Mouse (Mus musculus) cerebral cortex, adult 2 months (tissue): ENCODE results near the gene Adi1.

Source experiments
- WGBS: fragments of 180-500 bp; shearing (Covaris S2); methylation state at CpG from one replicate; pipeline ENCODE4 v1.1.7; 2018; 5-methylcytosine and 5-hydroxymethylcytosine counted together

The Adi1 gene

DNA sequence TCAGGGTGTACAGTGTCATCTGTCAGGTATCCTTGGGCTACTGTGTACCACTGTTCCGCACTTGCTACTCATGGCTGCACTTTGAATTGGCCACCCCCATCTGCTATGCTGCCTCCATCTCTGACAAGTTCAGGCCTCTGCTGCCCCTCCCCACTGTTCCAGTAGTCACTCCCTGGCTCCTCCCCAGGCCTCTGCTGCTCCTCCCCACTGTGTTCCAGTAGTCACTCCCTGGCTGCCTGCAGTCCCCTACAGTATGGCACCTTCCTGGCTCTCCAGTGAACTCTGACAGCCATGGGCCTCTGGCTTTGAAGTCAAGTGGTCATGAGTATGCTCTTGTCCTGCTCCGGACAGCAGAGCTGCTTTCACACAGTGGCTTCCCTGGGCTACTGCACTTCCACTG is 19.2 kb downstream of the Adi1 start:
- 82% methylated on average over 2 of the region's 2 CpGs for WGBS

DNA sequence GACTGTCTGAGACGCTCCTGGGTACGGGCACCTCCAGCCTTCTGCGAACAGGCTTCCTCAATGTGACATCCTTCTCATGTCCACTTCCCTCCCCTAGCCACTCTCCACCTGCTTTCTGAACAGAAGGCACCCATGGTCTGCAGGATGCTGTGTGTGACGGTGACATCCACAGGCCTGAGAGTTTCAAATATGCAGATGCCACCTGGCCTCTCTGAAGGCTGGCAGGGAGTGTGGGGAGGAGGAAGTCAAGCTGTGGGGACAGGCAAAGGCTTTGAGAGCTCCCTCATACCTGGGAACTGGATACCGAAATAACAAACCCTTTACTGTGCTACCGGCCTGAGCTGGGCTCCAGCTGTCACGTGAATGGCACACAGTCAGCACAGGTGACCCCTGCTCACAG is 19.7 kb downstream of the Adi1 start:
- WGBS: 86% methylated on average over 7 of the region's 7 CpGs

DNA sequence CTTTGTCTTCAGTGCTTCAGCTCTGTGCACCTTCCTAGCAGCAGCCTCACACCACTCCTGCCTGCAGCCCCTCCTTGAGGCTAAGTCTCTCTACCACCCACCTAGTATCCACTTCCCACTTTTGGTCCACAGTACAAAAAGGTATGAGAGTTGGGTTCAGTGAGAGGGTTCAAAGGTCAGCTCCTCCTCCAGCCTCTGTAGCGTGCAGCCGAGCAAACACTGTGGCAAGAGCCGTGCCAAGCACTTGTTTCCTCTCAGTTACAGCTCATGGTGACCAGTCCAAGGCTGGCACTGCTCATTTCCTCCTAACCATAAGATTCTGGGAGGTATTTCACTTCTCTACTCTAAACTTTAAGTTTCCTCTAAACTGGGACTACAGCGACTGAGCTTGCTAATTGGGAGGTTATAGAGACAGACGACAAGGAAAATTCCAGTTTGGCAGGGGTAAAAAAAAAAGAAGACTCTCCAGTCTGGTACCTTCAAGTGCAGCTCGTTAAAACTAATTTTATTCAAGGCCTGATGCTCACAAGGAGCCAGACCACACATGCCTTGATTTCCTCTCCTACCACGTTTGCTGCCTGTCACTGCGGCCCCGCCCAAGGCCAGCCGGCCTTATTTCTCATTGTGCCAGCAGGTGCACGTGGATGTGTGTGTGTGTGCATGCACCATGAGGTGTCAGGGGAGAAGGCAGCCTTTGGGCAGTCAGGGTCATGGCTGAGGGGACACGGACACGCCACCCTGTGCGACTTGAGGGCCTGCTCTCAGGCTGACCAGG is 23.0 kb downstream of the Adi1 start:
- WGBS: 51% methylated on average over 14 of the region's 14 CpGs

DNA sequence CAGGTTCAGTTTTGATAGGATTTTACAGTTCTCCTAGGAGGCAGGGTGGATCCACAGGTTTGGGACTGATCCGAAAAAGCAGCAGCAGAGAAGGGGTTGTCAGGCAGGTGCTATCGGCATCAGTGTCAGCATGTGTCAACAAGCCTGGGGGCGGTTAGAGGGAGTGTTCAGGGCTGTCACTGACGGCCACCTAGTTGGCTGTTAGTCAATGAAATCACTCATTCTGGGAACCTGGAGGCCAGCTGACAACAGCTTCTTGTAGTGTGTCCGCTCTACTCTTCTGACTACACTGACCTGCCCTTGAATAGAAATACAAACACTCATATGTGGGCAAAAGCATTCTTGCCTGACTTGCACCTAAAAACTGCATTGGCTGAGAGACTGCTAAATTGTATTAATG is 24.1 kb downstream of the Adi1 start:
- WGBS: 50% methylated on average over 5 of the region's 5 CpGs

DNA sequence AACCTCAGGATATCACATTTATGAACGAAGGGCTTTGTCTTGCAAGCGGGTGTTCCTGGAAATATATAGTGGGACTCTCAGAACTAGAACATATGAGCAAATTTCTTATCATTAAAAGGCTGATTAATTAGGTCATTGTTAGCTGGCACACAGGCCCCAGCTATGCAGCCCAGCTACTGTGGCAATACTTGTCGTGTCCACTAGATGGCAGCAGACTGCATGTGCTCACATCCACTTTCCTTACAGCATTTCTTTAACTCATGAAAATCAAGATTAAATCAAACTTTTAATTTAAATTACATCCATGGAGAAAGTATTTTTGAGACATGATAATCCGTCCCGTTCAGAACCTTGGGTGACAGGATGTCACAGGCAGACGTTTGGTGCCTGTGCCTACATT is 24.6 kb downstream of the Adi1 start:
- WGBS: 7% methylated on average over 6 of the region's 6 CpGs

DNA sequence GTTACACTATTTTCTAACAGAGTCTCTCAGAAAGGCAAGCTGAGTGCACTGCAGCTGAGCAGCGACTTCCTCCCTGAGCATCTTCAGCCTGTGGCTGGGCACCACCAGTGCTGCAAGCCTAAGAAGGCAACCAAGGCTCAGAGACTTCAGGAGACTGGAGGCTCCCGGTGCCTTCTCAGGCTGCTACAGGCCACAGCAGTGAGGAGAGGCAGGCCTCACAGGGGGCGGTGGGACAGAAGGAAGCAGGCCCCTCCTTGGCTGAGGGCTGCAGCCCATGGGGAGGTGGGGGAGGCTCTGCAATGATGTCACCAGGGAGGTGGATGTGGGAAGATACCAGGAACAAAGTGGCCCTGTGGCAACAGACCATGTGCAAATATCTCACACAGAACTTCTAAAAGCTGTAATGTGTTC is 25.1 kb downstream of the Adi1 start:
- WGBS: 8% methylated on average over 3 of the region's 3 CpGs

DNA sequence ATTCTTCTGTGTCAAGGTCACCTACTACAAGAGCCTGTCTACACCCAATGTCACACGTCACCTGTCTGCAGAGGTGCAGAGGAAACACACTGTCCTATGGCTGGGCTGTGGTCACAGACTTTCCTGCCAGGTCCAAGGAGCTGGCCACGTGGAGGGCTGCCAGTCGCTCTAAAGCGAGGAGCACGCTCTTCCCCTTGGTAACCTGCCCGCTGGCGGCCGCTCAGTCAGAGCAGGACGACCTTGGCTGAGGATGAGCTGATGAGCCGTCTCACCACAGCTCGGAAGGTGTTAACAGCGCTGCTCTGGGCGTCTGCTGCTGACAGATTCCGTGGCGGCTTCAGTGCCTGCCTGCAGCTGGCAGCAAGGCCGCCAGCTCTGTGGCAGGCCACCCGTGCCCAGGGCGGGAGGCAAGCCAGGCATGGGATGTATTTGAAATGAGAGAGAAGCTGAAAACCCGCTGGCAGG is 25.6 kb downstream of the Adi1 start:
- WGBS: 30% methylated on average over 19 of the region's 19 CpGs

DNA sequence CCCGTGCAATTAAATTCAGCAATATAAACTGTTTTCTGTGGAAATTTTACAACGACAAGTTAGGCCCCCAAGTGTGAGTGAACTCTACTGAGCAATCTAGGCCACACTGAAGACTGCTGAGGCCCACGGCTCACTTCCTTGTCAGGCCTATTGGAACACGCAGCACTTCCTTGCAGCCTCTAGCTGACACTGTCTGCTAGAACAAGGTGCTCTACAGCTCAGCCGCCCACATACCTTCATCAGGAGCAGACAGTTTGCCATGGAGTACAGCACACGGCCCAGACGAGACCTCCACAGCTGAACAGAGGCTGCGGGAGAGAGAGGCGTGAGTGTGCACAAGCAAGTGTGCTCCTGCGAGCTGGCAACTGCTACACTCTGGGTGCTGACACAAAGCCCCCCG is 26.3 kb downstream of the Adi1 start:
- 46% methylated on average over 11 of the region's 11 CpGs for WGBS

DNA sequence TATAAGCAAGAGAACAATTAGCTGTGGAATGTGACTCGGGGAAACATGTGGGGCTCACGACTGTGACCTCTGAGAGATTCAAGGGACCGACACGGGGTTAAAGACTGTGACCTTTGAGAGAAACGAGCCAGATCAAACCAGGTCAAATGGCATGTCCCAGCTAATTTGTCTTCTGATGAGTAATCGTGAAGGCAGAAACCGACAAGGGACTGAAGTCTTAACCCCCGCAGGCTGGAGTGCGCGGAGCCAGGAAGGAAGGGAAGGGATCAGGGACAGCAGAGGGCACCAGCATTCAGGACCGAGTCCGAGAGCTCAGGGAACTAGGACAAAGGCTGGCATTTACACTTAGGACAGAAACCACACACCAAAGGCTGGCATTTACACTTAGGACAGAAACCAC is 29.4 kb downstream of the Adi1 start:
- 31% methylated on average over 12 of the region's 12 CpGs for WGBS

DNA sequence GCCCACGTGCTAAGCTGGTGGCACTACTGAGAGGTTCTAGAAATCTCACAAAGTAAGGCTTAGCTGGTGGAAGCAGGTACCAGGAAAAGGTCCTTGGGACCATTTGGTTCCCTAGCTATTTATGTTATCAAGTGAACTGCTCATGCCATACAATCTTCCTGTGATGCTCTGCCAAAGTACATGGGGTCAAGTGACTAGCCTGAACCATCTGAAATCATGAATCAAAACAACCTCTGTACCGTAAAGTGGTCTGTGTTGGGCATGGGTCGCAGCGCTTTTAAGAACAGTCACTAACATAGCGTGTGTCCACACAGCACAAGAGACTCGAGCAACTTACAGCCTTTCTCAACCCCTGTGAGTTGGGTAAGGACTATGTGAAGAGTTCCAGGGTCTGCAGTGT is 30.2 kb downstream of the Adi1 start:
- 87% methylated on average over 6 of the region's 6 CpGs for WGBS

DNA sequence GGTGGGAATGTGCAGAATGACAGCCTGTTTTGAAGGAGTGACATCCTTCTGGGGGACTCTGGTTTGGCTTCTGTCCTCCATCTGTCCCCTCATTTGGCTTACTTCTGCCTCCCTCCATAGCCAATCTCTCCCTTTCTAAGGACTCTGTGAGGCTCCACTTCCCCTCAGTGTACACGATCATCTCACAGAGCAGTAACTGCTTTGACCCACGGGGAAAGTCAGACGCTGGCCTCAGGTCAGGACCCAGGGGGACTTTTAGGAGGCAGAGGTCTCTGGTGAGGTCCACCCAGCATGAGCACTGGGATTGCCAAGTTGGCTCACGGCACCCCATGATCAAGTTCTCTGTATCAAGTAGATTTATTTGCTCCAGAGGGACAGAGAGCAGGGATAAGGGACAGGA is 33.1 kb downstream of the Adi1 start:
- 91% methylated on average over 4 of the region's 4 CpGs for WGBS

DNA sequence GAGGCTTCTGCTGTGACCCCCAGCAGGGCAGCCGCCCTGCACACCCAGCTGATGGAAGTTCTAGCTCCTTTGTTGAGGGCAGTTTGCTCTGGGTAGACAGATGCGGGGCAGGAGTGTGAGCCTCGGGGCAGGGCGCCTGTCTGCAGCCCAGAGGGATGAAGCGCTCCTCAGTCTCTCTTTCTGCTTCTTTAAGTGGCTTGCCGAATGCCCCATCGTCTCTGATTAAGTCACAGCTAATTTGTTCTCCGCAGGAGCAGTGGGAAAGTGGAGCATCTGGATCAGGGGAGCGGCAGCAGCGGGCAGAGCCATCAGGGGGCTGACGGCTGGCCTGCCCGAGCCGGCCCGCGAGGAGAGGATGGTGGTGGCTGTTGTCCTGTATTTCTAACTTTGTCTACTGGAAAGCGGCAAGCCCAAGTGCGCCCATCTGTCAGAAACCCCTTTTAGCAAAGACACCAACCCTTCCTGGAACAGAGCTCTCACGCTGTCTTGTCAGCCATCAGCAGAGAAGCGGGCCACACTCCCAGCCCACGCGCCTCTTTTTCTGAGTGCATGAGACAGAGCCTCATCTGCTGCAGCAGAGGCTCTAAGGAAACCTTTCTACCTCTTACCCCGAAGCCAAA is 35.6 kb downstream of the Adi1 start:
- WGBS: 44% methylated on average over 22 of the region's 22 CpGs

DNA sequence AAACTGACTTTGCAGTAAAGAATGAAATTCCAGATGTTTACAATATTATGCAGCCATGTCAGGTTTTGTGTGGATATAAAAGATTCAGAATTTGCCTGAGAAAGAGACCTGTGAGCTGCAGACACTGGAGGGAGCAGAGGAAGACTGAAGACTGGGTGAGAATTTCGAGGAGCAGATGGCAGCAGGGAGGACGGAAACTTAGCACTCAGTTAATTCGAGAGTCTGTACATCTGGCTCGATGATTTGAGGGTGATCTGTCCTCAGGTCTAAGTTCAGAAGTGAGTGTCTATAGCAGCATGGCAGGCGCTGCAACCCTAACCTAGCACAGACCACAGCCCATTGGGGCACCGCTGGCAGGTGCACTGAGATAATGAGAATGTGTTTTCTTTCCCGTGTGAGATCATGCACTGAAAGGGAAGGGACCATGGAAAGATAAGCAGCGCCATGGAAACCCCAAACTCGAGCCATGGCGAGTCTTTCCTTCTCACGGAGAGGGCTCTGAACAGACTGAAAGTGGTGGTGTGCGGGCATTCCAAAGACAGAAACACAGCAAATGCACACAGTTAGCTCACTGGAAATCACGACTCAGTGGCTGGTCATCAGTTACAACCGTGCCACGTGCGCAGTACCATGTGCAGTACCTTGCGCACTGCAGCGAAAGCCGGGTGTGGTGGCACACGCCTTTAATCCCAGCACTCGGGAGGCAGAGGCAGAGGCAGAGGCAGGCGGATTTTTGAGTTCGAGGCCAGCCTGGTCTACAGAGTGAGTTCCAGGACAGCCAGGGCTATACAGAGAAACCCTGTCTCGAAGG is 40.0 kb downstream of the Adi1 start:
- 66% methylated on average over 24 of the region's 24 CpGs for WGBS

DNA sequence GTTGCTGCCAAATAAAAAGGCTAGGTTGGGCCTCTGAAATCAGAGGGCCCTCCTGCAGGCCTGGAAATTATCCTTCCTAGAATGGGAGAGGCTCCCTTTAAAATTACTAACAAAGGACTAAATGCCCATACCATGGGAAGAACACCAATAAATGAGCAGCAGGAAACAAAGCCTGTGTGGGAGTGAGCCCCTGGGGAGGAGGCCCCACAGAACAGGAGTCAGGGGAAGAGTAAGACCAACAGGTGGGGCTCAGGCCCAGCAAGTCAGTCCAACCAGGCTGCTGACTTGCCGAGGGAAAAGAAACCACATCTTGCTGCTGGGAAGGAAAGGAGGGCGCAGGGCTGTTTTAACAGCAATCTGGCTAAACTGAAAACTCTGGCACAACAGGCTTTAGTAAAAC is 42.0 kb downstream of the Adi1 start:
- 67% methylated on average over 2 of the region's 2 CpGs for WGBS

DNA sequence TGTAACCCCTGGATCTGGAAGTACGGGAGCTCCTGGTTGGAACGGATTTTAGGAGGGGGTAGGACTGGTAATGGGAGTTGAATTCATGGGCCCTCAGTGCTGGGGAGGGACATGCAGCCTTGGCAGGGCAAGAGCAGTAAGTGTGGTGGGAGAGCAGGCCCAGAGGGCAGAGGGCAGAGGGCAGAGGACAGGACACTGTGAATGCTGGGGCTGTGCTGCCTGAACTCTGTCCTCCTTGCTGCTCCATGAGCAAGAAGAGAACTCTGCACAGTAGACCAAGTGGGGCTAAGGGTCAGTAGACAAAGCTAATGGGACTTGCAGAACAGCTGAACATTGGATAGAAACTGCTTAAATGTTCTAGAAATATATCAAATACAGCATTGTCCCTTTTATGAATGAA is 43.1 kb downstream of the Adi1 start:
- 98% methylated on average over 2 of the region's 2 CpGs for WGBS

DNA sequence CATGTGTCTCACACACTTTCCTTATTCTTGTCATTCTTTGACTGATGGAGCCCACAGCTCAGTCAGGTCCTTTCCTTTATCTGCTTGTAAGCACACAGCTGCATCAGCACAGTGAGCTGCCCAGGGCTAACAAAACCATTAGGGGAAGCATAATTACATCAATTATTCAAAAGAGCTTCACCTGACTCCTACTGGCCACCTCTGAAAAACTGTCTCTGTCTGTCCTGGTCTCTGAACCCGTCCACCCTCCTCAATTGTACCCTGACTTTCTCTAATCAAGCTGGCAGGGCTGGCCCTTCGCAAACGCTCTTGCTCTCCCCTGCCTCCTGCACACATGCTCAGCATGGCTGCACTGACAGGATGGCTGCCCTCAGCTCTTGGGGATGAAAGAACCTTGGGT is 49.3 kb downstream of the Adi1 start:
- WGBS: 77% methylated on average over 3 of the region's 3 CpGs

DNA sequence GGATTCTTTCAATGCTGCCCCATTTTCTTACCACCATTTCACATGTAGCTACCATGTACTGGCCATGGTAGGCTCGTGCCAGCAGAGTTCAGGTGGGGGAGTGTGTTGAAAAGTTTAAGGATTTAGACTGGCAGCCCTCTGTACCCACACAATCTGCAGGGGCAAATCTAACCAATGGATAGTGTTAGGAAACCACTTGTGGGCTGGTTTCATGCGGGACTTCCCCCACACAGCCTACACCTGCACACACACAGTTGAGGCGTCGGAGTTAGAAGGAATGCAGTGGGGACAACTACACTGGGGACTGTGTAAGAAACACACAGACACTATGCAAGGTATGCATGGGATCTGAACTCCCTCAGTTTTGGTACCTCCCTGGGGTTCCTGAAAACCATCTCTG is 51.2 kb downstream of the Adi1 start:
- 83% methylated on average over 4 of the region's 4 CpGs for WGBS

DNA sequence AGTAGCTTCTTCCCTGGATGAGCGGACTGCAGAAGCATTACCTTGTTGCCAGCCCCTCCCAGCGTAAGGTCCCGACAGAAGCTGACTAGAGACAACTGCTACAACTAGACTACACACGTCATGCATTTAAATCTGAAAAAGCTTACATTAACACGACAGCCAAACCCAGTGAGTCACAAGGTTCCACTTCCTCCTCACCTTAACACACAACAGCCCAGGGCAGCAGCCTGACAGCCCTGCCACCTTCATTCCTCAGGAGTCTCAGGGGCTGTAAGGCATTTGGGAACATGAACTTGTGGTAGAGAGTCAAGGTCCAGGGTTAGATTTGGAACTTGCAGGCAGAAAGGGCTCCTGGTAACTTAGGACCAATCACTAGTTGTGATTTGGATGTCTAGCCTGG is 52.0 kb downstream of the Adi1 start:
- 58% methylated on average over 5 of the region's 5 CpGs for WGBS
